Mouse (Mus musculus) midbrain, embryonic 15.5 days (tissue): ENCODE data around the gene Gstp3. TPM values are rescaled to one million over a fixed set of nuclear protein-coding genes. Genes with fewer than 3 reads are reported as not detected.

ENCODE experiments used
- ATAC-seq: fragments of 200-750 bp; cut with Nextera tagmentation; replicated peaks from 2 replicates; pipeline ENCODE4 v1.8.0; 2017; ENCODE audit warnings: moderate TSS enrichment
- H3K27ac ChIP-seq: fragments of 300-500 bp; sonication (generic); 2 replicates; pipeline ENCODE4 v1.5.1; 2015; ENCODE audit warnings: mild to moderate bottlenecking, inconsistent platforms
- H3K27me3 ChIP-seq: fragments of 300-500 bp; sonication (generic); replicated peaks from 2 replicates; pipeline ENCODE4 v1.6.1; 2015; ENCODE audit warnings: inconsistent platforms
- H3K36me3 ChIP-seq: fragments of 300-500 bp; sonication (generic); replicated peaks from 2 replicates; pipeline ENCODE4 v1.6.1; 2015; ENCODE audit warnings: inconsistent platforms
- H3K4me1 ChIP-seq: fragments of 300-500 bp; sonication (generic); 2 replicates; pipeline ENCODE4 v1.6.1; 2015; ENCODE audit warnings: inconsistent platforms
- H3K4me2 ChIP-seq: fragments of 300-500 bp; sonication (generic); 2 replicates; pipeline ENCODE4 v1.6.1; 2015; ENCODE audit warnings: inconsistent platforms, mild to moderate bottlenecking, moderate library complexity
- H3K4me3 ChIP-seq: fragments of 300-500 bp; sonication (generic); 2 replicates; pipeline ENCODE4 v1.5.1; 2015; ENCODE audit warnings: mild to moderate bottlenecking, inconsistent platforms
- H3K9ac ChIP-seq: fragments of 300-500 bp; sonication (generic); 2 replicates; pipeline ENCODE4 v1.6.1; 2015; ENCODE audit warnings: mild to moderate bottlenecking, inconsistent platforms
- H3K9me3 ChIP-seq: fragments of 300-500 bp; sonication (generic); 2 replicates; pipeline ENCODE4 v1.6.1; 2016; ENCODE audit warnings: inconsistent platforms
- WGBS: fragments of 180-500 bp; shearing (Covaris S2); methylation state at CpG from one replicate; pipeline ENCODE4 v1.1.7; 2015; ENCODE audit warnings: mixed read lengths; 5-methylcytosine and 5-hydroxymethylcytosine counted together
- polyA plus RNA-seq: library from polyadenylated mRNA; unstranded; fragments of >200 nt; fragmentation: Nextera tagmentation; extraction: Ambion mirVana; gene quantifications from 2 replicates; pipeline ENCODE4 v1.2.1, GENCODE M21; 2015

Gstp3 gene
- not detected in 2 replicates for polyA plus RNA-seq

- Histone ChIP-seq H3K27me3 (no peaks in the 10 kb centered on the region), H3K4me2 (no peak within 1 kb of the TSS), H3K36me3 (no peaks in the 10 kb centered on the region), H3K9ac (no peak within 1 kb of the TSS), H3K4me1 (no peaks in the 10 kb centered on the region), H3K9me3 (no peaks in the 10 kb centered on the region), H3K4me3 (no peak within 1 kb of the TSS), H3K27ac (no peak within 1 kb of the TSS)
- ATAC-seq: no peak
- WGBS: 90% methylated on average over 15 of the region's 15 CpGs
Measured at GRCm38 (mm10) chr19:4059069-4059740, at the start of gene Gstp3. Gene Gstp3 (minus strand): TSS chr19:4059569.

- ATAC-seq: no peak
- H3K9me3 ChIP-seq: no peaks in the 10 kb centered on the region
- H3K9ac ChIP-seq: no peak overlapping the region
- H3K4me3 ChIP-seq: no peak overlapping the region
- no peak overlapping the region for H3K4me2 ChIP-seq
- peaks cover 50% of the 10 kb centered on the region for H3K36me3 ChIP-seq
- H3K4me1 ChIP-seq: no peaks in the 10 kb centered on the region
- 89% methylated on average over 9 of the region's 9 CpGs for WGBS
- no peaks in the 10 kb centered on the region for H3K27me3 ChIP-seq
- H3K27ac ChIP-seq: no peak overlapping the region
Measured at GRCm38 (mm10) chr19:4108535-4108934, 49.2 kb upstream of the Gstp3 start.

- Histone ChIP-seq H3K4me3 (no peak overlapping the region), H3K4me1 (peaks cover 10% of the 10 kb centered on the region), H3K27ac (no peak overlapping the region), H3K4me2 (no peak overlapping the region), H3K9me3 (no peaks in the 10 kb centered on the region), H3K36me3 (peaks cover 33% of the 10 kb centered on the region), H3K9ac (no peak overlapping the region), H3K27me3 (no peaks in the 10 kb centered on the region)
- WGBS: 92% methylated on average over 14 of the region's 14 CpGs
- no peak for ATAC-seq
Measured at GRCm38 (mm10) chr19:4106654-4107053, 47.3 kb upstream of the Gstp3 start.

DNA sequence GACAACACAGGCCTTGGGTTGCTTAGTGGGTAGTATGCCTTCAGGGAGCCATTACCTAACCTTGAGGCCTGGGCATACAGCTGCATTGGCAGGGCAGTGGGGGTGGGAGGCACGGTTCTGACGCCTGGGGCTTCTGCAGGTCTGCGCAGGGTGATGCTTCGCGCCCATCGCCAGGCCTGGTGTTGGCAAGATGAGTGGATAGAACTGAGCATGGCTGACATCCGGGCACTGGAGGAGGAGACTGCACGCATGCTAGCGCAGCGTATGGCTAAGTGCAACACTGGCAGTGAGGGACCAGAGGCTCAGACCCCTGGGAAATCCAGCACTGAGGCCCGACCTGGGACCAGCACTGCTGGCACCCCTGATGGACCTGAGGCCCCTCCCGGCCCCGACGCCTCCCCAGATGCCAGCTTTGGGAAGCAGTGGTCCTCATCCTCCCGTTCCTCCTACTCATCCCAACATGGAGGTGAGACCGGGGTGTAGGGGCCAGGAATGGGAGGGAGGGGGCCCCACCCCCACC lies 45.4 kb upstream of the Gstp3 start:
- ATAC-seq: no peak
- no peak overlapping the region for H3K27ac ChIP-seq
- no peak overlapping the region for H3K9ac ChIP-seq
- peaks cover 21% of the 10 kb centered on the region; the same call in 1 of the 2 replicates for H3K36me3 ChIP-seq
- no peaks in the 10 kb centered on the region for H3K27me3 ChIP-seq
- H3K4me1 ChIP-seq: peaks cover 23% of the 10 kb centered on the region
- H3K4me2 ChIP-seq: no peak overlapping the region
- no peaks in the 10 kb centered on the region for H3K9me3 ChIP-seq
- WGBS: 91% methylated on average over 16 of the region's 16 CpGs
- H3K4me3 ChIP-seq: no peak overlapping the region

- Histone ChIP-seq H3K4me1 (peaks cover 32% of the 10 kb centered on the region), H3K4me3 (no peak overlapping the region), H3K36me3 (peaks cover 18% of the 10 kb centered on the region; the same call in 1 of the 2 replicates), H3K9ac (no peak overlapping the region), H3K27me3 (no peaks in the 10 kb centered on the region), H3K27ac (no peak overlapping the region), H3K9me3 (no peaks in the 10 kb centered on the region), H3K4me2 (no peak overlapping the region)
- 84% methylated on average over 3 of the region's 3 CpGs for WGBS
- ATAC-seq: no peak
Measured at GRCm38 (mm10) chr19:4103792-4104191, 44.4 kb upstream of the Gstp3 start.

DNA sequence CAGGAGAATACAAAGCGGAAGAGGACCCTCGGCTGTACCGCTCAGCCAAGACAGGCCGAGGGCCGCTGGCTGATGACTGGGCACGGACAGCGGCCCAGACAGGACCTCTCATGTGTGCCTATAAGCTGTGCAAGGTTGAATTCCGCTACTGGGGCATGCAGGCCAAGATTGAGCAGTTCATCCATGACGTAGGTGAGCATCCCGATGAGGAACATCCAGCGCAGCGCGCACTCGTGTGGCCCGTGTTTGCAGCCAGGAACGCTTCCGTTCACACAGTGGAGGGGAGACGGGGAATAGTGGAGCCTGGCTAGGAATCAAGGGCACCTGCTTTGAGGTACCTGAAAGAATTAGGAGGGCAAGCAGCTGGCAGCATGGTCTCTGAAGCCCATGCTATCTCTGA lies 43.9 kb upstream of the Gstp3 start:
- peaks cover 37% of the 10 kb centered on the region for H3K4me1 ChIP-seq
- no peak overlapping the region for H3K4me3 ChIP-seq
- ATAC-seq: no peak
- H3K4me2 ChIP-seq: no peak overlapping the region
- H3K36me3 ChIP-seq: peaks cover 18% of the 10 kb centered on the region; the same call in 1 of the 2 replicates
- H3K9me3 ChIP-seq: no peaks in the 10 kb centered on the region
- H3K27ac ChIP-seq: no peak overlapping the region
- H3K27me3 ChIP-seq: no peaks in the 10 kb centered on the region
- no peak overlapping the region for H3K9ac ChIP-seq
- WGBS: 93% methylated on average over 18 of the region's 18 CpGs

DNA sequence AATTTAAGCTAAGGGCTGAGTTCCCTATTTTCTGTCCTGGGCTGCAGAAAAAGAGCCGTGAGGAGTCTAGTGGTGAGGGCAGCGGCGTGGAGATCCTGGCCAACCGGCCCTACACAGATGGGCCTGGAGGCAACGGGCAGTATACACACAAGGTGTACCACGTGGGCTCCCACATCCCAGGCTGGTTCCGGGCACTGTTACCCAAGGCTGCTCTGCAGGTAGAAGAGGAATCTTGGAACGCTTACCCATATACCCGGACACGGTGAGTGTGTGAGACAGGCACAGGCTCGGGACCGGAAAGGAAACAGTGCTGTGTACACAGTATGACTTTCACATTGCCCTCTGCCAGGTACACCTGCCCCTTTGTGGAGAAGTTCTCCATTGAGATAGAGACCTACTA lies 43.3 kb upstream of the Gstp3 start:
- WGBS: 95% methylated on average over 12 of the region's 12 CpGs
- no peak for ATAC-seq
- Histone ChIP-seq H3K36me3 (peaks cover 14% of the 10 kb centered on the region; the same call in 1 of the 2 replicates), H3K27me3 (no peaks in the 10 kb centered on the region), H3K4me3 (no peak overlapping the region), H3K9ac (no peak overlapping the region), H3K4me1 (peaks cover 44% of the 10 kb centered on the region), H3K9me3 (no peaks in the 10 kb centered on the region), H3K4me2 (no peak overlapping the region), H3K27ac (no peak overlapping the region)

DNA sequence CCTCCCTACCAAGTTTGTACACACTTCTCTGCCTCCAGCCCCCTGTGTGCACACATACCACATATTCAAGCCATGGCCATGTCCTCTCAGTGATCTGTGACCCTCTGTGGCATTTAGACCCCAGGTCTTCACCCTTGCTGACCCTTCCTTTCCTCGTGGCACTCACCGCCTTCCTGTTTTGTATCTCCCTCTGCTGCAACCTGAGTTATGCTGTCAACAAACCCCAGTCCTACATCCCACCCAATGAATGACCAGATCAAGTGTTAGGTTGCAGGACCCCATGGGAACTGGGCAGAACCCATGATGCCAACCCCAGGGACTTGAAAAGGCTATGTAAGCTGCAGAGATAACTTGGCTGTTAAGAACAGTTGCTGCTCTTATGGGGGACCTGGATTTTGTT lies 42.7 kb upstream of the Gstp3 start:
- H3K9ac ChIP-seq: no peak overlapping the region
- H3K4me1 ChIP-seq: peaks cover 47% of the 10 kb centered on the region
- H3K9me3 ChIP-seq: no peaks in the 10 kb centered on the region
- no peak overlapping the region for H3K27ac ChIP-seq
- peak overlapping the region; percentile 63 for H3K4me3 ChIP-seq
- 83% methylated on average over 2 of the region's 2 CpGs for WGBS
- no peaks in the 10 kb centered on the region for H3K27me3 ChIP-seq
- H3K36me3 ChIP-seq: peaks cover 10% of the 10 kb centered on the region; the same call in 1 of the 2 replicates
- no peak for ATAC-seq
- H3K4me2 ChIP-seq: peak overlapping the region; percentile 63

GRCm38 (mm10) chr19:4101466-4101865 lies 42.1 kb upstream of the Gstp3 start:
- peak overlapping the region; percentile 63 for H3K4me2 ChIP-seq
- ATAC-seq: no peak
- H3K4me3 ChIP-seq: peak overlapping the region; percentile 63
- H3K9ac ChIP-seq: peak overlapping the region; percentile 69
- no peaks in the 10 kb centered on the region for H3K9me3 ChIP-seq
- H3K27ac ChIP-seq: peak overlapping the region; percentile 80
- no peaks in the 10 kb centered on the region for H3K27me3 ChIP-seq
- H3K36me3 ChIP-seq: peaks cover 10% of the 10 kb centered on the region; the same call in 1 of the 2 replicates
- 44% methylated on average over 6 of the region's 6 CpGs for WGBS
- H3K4me1 ChIP-seq: peaks cover 48% of the 10 kb centered on the region

- Histone ChIP-seq H3K27ac (peak overlapping the region; percentile 80), H3K4me3 (peak overlapping the region; percentile 63), H3K27me3 (no peaks in the 10 kb centered on the region), H3K9ac (peak overlapping the region; percentile 69), H3K36me3 (peaks cover 10% of the 10 kb centered on the region; the same call in 1 of the 2 replicates), H3K4me1 (peaks cover 55% of the 10 kb centered on the region), H3K9me3 (no peaks in the 10 kb centered on the region), H3K4me2 (peak overlapping the region; percentile 63)
- WGBS: under 1% methylated on average over 51 of the region's 52 CpGs
- peak; percentile 8 for ATAC-seq
Measured at GRCm38 (mm10) chr19:4100718-4101261, 41.4 kb upstream of the Gstp3 start.

DNA sequence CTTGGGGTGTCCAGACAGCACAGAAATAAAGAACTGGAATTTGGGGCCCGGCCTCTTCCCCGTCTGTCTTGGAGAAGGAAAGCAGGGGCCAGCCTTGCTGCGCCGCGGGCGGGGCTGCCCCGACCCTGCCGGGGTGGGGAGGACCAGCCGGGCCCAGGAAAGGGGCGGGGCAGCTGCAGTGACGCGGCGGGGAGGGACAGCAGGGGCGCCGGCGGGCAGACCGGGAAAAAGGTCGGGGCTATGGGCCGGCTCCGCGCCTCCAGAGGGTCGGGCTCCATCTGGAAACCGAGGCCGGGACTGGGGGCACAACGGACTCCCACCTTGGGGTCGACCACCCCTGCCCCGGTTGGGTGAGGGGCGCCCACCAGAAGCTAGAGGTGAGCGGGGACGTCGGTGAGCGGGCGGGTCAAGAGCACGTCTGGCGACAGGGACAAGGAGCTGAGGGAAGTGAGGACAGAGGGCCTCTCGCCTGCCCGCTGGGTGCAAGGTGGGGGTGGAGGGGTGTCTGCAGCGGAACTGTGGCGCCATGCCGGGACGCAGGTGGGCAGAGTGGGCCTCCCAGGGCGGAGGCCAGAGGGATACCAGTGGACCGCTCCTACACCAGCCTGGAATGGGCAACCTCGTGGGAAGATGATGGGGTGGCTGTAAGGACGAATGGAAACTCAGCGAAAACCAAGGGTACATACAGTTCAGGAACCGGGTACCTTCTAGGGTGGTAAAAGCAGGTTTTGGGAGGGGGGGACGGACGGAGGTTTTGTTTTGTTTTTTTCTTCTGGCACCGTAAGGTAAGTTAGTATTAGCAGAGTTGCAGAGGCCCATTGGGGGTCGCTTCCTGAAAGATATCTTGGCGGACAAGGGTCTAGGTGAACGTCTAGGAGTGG lies 40.7 kb upstream of the Gstp3 start, which contains the start of gene Pitpnm1:
TSS of gene Pitpnm1 (plus strand) at position 162 of the 881 bp plus-strand sequence.
- peaks cover 56% of the 10 kb centered on the region for H3K4me1 ChIP-seq
- H3K9ac ChIP-seq: peak within 1 kb of the TSS; percentile 69

DNA sequence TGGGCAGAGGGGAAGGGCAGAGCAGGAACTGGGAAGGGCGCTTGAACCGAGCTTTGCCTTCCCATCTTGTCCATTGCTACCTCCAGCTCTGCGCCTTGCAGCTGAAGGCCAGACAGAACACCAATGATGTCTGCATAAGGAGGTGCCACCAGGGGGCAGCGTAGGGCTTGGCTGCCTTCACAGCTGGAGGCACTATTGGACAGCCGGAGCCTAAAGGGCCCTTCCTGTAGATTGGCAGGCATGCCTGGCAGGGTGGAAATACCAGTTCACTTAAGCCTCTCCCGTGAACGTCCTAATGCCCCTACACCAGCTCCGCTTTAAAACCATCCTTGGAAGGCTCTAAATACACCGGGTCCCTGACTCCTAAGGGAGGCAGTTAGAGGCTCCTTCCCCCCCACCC lies 39.7 kb upstream of the Gstp3 start:
- no peak for ATAC-seq
- H3K27me3 ChIP-seq: no peaks in the 10 kb centered on the region
- H3K9me3 ChIP-seq: no peaks in the 10 kb centered on the region
- H3K27ac ChIP-seq: no peak overlapping the region
- peaks cover 56% of the 10 kb centered on the region for H3K4me1 ChIP-seq
- no peaks in the 10 kb centered on the region; the same call in 1 of the 2 replicates for H3K36me3 ChIP-seq
- WGBS: 15% methylated on average over 9 of the region's 9 CpGs
- no peak overlapping the region for H3K9ac ChIP-seq
- peak overlapping the region; percentile 63 for H3K4me2 ChIP-seq
- H3K4me3 ChIP-seq: no peak overlapping the region

More for the DNA sequence above, 40.7 kb upstream of the Gstp3 start, which contains the start of gene Pitpnm1:
- H3K27ac ChIP-seq: peak within 1 kb of the TSS; percentile 80
- H3K27me3 ChIP-seq: no peaks in the 10 kb centered on the region
- H3K36me3 ChIP-seq: peaks cover 3% of the 10 kb centered on the region; the same call in 1 of the 2 replicates
- no peak for ATAC-seq
- peak within 1 kb of the TSS; percentile 63 for H3K4me3 ChIP-seq
- 1% methylated on average over 53 of the region's 53 CpGs for WGBS
- H3K9me3 ChIP-seq: no peaks in the 10 kb centered on the region
- peak within 1 kb of the TSS; percentile 63 for H3K4me2 ChIP-seq
